Mouse (Mus musculus) brain, embryonic 18.5 days (tissue): ENCODE results near the gene Ubash3a.
A peak's percentile ranks its signal among the peaks of the same experiment; 100 is the strongest.

Source experiments
- DNase-seq: peaks from one replicate; pipeline ENCODE4 v3.0.0-alpha.2; 2012; ENCODE audit warnings: low read depth, low spot score

The Ubash3a gene

GRCm38 (mm10) chr17:31207771-31208334 lies at the start of gene Ubash3a:
TSS of gene Ubash3a (plus strand) at chr17:31207873.
- no peak for DNase-seq

GRCm38 (mm10) chr17:31157921-31158320 lies 49.8 kb upstream of the Ubash3a start:
- no peak for DNase-seq

GRCm38 (mm10) chr17:31160291-31160690 lies 47.4 kb upstream of the Ubash3a start:
- no peak for DNase-seq

GRCm38 (mm10) chr17:31162607-31163006 lies 45.1 kb upstream of the Ubash3a start:
- DNase-seq = no peak

GRCm38 (mm10) chr17:31163821-31164220 lies 43.9 kb upstream of the Ubash3a start:
- no peak for DNase-seq

GRCm38 (mm10) chr17:31165127-31165526 lies 42.5 kb upstream of the Ubash3a start, which contains the start of gene Tff1:
TSS of gene Tff1 (minus strand) at chr17:31165277.
- DNase-seq = no peak

GRCm38 (mm10) chr17:31169796-31170195 lies 37.9 kb upstream of the Ubash3a start:
- DNase-seq = no peak

GRCm38 (mm10) chr17:31176321-31176720 lies 31.4 kb upstream of the Ubash3a start:
- no peak for DNase-seq

GRCm38 (mm10) chr17:31181490-31181889 lies 26.2 kb upstream of the Ubash3a start:
- no peak for DNase-seq

- DNase-seq = no peak
Measured at GRCm38 (mm10) chr17:31183180-31183974, 24.3 kb upstream of the Ubash3a start.

- DNase-seq = no peak
Measured at GRCm38 (mm10) chr17:31184269-31184990, 23.2 kb upstream of the Ubash3a start.

- peak; percentile 28 for DNase-seq
Measured at GRCm38 (mm10) chr17:31187370-31187769, 20.3 kb upstream of the Ubash3a start.

- DNase-seq = no peak
Measured at GRCm38 (mm10) chr17:31191825-31192224, 15.8 kb upstream of the Ubash3a start.

- DNase-seq = no peak
Measured at GRCm38 (mm10) chr17:31192663-31193062, 15.0 kb upstream of the Ubash3a start.

GRCm38 (mm10) chr17:31193360-31193759 lies 14.3 kb upstream of the Ubash3a start:
- no peak for DNase-seq

GRCm38 (mm10) chr17:31195207-31195606 lies 12.5 kb upstream of the Ubash3a start:
- DNase-seq = no peak

- DNase-seq = no peak
Measured at GRCm38 (mm10) chr17:31196283-31196682, 11.4 kb upstream of the Ubash3a start.

GRCm38 (mm10) chr17:31198877-31199276 lies 8.8 kb upstream of the Ubash3a start, which contains the start of gene Tmprss3:
TSS of gene Tmprss3 (minus strand) at chr17:31198977.
- no peak for DNase-seq

- no peak for DNase-seq
Measured at GRCm38 (mm10) chr17:31208654-31209053, 981 bp downstream of the Ubash3a start.

GRCm38 (mm10) chr17:31209376-31209930 lies 1.8 kb downstream of the Ubash3a start:
- DNase-seq = no peak

- no peak for DNase-seq
Measured at GRCm38 (mm10) chr17:31210299-31210698, 2.6 kb downstream of the Ubash3a start.

GRCm38 (mm10) chr17:31211881-31212280 lies 4.2 kb downstream of the Ubash3a start:
- DNase-seq = no peak
